Mouse (Mus musculus): ENCODE measurements around the gene Tdg.

Tdg gene

DNA sequence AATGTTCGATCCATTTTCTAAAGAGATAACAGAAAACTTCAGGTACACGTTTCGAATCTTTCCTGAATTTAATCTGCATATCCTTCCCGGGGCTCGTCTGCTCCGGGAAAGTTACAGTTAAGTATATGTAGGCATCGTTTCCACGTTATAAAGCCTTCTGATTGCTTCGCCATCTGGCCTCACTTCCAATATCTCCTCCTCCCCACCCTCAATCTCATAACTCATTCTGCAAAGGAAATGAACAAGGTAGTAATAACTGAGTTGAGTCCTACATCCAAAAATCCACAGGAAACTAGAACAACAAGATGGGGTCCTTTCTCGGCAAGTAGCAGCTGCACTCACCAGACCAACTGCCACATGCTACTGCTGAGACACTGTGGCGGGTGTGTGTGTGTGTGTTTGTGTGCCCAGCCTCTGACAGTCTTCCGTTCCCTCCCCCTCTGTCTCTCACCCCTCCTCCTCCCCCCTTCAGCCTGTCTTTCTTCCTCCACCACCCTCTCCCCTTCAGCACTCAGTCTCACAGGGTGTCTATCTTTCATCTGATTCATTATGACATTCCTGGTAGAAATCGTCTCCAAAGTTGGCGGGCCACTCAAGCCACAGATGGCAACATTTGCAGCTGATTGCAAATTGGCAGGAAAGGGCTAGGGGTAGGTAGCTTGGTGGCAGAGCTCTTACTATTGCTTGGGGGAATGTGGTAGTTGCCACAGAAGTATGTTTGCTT is 32.8 kb downstream of the Tdg start:
- no peak for DNase-seq (ENCODE audit: low spot score in 2 of 2)

DNA sequence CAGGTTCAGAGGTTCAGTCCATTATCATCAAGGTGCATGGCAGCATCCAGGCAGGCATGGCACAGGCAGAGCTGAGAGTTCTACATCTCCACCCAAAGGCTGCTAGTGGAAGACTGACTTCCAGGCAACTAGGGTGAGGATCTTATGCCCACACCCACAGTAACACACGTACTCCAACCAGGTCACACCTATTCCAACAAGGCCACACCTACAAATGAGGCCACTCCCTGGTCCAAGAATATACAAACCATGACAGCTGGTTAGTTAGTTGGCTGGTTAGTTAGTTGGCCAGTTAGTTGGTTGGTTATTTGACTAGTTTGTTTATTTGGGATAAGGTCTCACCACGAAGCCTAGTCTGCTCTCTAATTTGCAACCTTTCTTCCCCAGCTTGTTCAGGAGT is 33.7 kb downstream of the Tdg start:
- no peak for DNase-seq (ENCODE audit: low spot score in 2 of 2)

DNA sequence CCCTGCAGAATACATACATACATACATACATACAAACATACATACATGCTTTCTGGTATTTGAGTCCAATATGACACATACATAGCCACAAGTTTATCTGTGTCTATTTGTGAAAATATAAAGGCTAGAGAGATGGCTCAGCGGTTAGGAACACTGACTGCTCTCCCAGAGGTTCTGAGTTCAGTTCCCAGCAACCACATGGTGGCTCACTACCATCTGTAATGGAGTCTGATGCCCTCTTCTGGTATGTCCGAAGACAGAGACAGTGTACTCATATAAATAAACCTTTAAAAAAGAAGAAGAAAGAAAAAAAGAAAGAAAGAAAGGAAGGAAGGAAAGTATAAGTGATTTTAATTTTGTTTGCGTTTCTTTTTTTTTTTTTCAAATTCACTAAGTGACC is 36.3 kb downstream of the Tdg start:
- no peak for DNase-seq (ENCODE audit: low spot score in 2 of 2)

DNA sequence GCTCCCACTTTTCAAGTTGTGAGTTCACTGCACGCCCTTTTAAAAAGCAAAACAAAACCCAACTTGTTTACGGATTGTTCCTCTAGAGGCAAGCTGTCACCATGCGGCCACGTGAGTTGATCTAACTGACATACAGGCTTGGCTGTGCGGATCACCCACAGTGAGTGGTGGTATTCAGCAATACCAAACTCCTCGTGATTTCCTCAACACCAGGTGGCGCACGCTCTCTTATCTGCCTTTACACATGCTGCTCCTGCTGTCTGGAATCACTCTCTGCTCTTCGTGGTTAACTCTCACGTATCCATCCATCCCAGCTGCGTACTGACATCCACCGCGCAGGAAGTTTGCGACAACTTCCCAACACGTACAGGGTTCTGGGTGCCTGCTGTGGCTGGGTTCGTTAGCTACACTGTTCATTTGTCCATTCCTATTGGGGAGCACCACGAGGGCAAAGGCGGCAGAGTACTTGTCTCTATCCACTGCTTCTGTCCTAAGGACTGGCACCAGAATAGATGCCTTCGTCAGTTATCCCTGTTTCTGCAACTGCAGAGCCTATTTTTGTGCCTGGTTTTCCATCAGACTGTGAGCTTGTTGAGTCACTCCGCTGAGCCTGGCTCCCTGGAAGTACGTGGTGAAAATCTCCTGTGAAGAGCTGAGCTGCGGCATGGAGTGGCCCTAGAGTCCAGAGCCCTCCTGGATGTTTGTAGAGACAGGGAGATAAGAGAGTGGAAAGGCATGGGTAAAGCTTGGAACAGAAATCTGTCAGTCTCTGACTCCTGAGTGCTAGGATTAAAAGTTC is 37.0 kb downstream of the Tdg start:
- DNase-seq (ENCODE audit: low spot score in 2 of 2), result peak; percentile 54 to 70

DNA sequence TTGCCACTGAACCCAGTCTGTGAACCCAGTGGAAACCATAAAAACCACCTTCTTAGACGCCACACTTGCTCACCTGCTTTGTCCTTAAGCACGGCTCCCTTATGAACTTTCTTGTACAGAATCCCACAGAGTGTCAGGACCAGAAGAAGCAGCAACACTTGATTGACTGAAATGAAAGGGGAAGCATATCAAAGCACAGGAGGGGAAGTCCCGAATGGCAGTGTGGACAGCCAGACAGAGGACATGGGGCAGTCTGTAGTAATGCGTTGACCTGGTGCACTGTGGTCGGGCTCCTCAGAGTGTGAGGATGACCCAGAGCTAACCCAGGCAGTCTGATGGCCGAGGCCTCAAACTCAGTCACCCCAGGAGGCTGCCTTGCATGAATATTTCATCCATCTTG is 40.6 kb downstream of the Tdg start:
- no peak for DNase-seq (ENCODE audit: low spot score in 2 of 2)

DNA sequence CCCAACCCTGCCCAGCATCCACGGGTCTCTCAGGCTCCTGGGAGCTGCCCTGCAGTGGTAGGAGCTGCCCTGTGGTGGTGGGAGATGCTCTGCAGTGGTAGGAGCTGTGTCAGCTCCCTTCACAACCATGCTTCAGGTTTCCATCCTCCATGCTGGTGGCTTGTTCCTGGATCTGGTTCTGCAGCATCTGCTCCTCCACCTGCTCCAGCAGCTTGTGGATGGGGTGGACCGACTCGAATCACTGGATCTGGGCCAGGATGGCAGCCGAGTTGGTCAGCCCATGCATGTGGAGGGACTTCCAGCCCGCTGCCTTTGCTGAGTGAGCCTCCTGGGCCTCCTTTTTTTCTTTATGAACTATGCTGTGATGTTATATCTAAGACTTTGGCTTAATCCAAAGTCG is 47.3 kb downstream of the Tdg start:
- no peak for DNase-seq (ENCODE audit: low spot score in 2 of 2)

DNA sequence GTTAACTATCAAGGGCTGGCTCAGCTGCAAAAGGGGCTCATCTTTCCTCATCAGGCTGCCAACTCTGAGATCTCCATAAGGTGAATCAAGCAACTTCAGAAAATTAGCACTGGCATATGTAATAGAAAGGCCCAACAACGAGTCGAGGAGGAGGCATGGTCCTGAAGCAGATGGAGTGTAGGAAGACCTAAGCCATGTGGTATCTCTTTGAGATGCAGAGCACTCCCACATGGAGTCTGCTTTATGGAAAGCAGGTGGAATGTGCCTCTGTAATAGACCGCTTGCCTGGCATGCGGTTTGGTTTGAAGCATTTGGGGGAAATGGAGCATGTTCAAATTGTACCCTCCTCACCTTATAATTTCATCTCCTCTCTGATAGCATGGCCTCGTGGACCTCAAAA is 51.1 kb downstream of the Tdg start:
- DNase-seq (ENCODE audit: low spot score in 2 of 2), result no peak

GRCm38 (mm10) chr10:82681639-82682038 is 52.0 kb downstream of the Tdg start:
- DNase-seq (ENCODE audit: low spot score in 2 of 2), result no peak

- no peak for DNase-seq (ENCODE audit: low spot score in 2 of 2)
Measured at GRCm38 (mm10) chr10:82685440-82685839, 55.8 kb downstream of the Tdg start.

GRCm38 (mm10) chr10:82689681-82690211 is 60.1 kb downstream of the Tdg start:
- DNase-seq (ENCODE audit: low spot score in 2 of 2), result no peak

GRCm38 (mm10) chr10:82690494-82690893 is 60.9 kb downstream of the Tdg start, which contains the start of gene Glt8d2:
TSS of gene Glt8d2 (minus strand) at chr10:82690650.
- no peak for DNase-seq (ENCODE audit: low spot score in 2 of 2)

GRCm38 (mm10) chr10:82695956-82696355 is 66.3 kb downstream of the Tdg start, which contains the start of gene Hcfc2:
TSS of gene Hcfc2 (plus strand) at chr10:82696160.
- no peak for DNase-seq (ENCODE audit: low spot score in 2 of 2)

- no peak for DNase-seq (ENCODE audit: low spot score in 2 of 2)
Measured at GRCm38 (mm10) chr10:82696453-82697079, 66.9 kb downstream of the Tdg start.

GRCm38 (mm10) chr10:82697305-82697898 is 67.8 kb downstream of the Tdg start:
- no peak for DNase-seq (ENCODE audit: low spot score in 2 of 2)

GRCm38 (mm10) chr10:82698712-82699261 is 69.2 kb downstream of the Tdg start:
- DNase-seq (ENCODE audit: low spot score in 2 of 2), result peak; percentile 79 to 88

- DNase-seq (ENCODE audit: low spot score in 2 of 2), result peak; percentile 11 to 27
Measured at GRCm38 (mm10) chr10:82699296-82699941, 69.8 kb downstream of the Tdg start.

Data from spleen, postnatal 14 days (tissue).